Mouse (Mus musculus): Measurements from ENCODE around the gene Gm20388.
A peak's percentile ranks its signal among the peaks of the same experiment; 100 is the strongest.

Gm20388 gene

GRCm38 (mm10) chr8:120867386-120867785 is 956.7 kb downstream of the Gm20388 start:
- DNase-seq (ENCODE audit: low read depth, low spot score): no peak

DNA sequence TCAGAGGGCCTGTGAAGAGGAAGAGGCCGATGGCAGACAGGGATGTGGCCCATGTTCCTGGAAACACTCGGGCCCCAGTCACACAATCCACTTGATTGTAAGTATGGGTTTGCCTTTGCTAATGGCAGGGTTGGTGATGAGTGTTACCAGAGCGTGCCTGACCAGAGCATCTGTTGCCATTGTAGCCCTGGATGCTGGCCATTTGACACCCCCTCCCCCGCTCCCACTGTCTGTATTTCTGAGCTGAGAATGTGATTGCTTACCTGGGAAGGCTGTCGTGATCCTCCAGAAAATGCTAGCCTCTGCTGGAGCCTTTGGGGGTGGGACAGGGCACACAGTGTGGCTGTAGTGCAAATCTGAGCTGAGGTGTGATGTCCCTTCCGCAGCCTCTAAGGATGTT is 962.0 kb downstream of the Gm20388 start:
- DNase-seq (ENCODE audit: low read depth, low spot score): no peak

GRCm38 (mm10) chr8:120876010-120876918 is 965.6 kb downstream of the Gm20388 start:
- no peak for DNase-seq (ENCODE audit: low read depth, low spot score)

- DNase-seq (ENCODE audit: low read depth, low spot score): no peak
Observed at GRCm38 (mm10) chr8:120877005-120877404, 966.4 kb downstream of the Gm20388 start.

- no peak for DNase-seq (ENCODE audit: low read depth, low spot score)
Observed at GRCm38 (mm10) chr8:120879928-120880327, 969.3 kb downstream of the Gm20388 start.

- no peak for DNase-seq (ENCODE audit: low read depth, low spot score)
Observed at GRCm38 (mm10) chr8:120881634-120882033, 971.0 kb downstream of the Gm20388 start.

GRCm38 (mm10) chr8:120882657-120883056 is 972.0 kb downstream of the Gm20388 start:
- no peak for DNase-seq (ENCODE audit: low read depth, low spot score)

- peak; percentile 43 for DNase-seq (ENCODE audit: low read depth, low spot score)
Observed at GRCm38 (mm10) chr8:120883369-120883768, 972.7 kb downstream of the Gm20388 start.

DNA sequence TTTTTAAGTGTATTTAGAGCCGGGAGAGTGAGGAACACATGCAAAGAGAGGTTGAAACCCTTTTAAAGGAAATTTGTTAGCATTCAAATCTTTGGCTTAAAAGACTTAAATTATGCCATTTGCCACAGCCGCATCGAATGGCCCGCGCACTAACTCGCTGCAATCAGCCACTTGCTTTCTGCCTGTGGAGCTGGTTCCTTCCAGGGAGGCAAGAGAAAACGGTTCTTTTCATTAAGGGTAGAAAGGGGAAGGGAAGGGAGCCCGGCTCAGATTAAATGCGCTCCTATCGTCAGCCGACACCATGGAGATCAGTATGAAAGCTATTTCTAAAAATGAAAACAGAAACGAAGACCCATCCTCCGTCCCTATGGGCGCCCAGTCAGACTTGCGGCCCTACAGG is 973.2 kb downstream of the Gm20388 start:
- DNase-seq (ENCODE audit: low read depth, low spot score): no peak

DNA sequence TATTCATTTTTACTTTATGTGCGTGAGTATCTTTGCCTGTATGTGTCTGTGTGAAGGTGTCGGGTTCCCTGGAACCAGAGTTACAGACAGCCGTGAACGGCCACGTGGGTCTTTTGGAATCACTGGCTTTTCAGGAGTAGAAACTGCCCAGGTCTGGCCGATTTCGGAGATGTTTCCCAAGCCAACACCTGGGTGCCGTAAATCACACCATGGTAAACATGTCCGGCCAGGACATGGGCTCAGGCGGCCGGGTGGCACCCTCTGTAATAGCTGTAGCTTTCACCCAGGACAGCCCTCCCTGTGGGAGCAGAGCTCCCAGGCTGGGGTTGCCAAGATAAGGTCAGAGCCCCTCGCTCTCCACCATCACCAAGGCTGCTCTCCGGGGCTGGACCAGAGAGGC is 974.2 kb downstream of the Gm20388 start:
- DNase-seq (ENCODE audit: low read depth, low spot score): no peak

DNA sequence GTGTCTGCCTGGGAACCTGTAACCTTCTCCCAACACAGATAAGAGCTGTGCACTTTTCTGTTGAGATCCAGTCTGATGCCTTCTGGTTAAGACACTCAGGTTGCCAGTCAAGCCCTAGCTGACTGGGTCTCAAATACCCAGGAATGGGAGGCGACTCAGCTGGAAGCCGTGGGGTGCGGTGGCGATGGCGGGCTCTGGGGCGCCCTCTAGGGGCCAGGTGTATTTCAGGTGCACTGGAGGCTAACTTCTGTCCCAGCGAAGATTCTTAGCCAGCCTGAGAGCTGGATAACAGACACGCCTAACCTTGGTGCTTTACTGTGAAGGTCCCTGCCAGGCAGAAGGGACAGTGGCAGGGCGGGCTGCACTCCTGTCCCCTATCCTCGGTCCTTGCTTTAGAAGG is 976.6 kb downstream of the Gm20388 start:
- DNase-seq (ENCODE audit: low read depth, low spot score): peak; percentile 68

DNA sequence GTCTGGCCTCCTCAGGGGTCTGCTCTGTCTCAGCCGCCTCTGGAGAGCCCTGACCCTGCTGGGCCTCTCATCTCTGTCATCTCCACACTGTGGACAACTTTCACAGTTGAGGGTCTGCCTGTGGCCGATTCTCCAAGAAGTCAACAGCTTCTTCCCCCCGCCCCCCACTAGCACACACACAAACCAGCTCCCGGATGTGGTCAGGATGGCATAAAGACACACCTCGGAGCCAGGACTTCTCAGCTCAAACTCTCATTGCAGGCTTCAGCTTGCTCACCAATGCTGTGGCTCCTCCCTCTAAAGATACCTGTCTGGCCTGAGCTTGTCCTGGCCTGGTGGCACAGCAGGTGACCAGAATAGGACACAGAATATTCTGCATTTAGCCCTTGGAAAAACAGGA is 977.4 kb downstream of the Gm20388 start:
- no peak for DNase-seq (ENCODE audit: low read depth, low spot score)

DNA sequence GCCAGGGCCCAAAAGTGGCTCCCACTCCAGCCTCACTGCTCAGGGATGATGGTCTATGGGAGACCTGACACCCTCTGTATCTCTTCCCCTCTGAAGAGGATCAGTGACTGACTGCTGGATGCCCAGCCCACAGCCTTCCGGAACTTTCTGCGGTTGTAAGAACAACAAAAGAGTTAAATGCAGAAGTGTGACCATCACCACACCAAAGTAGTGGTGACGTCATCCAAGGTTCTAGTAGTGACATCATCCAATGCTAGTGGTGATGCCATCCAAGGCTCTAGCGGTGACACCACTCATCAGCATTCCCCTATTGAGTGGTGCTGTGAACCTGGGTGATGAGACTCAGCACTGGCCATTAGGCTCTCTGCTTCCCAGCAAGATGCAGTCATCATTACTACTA is 978.5 kb downstream of the Gm20388 start:
- no peak for DNase-seq (ENCODE audit: low read depth, low spot score)

- DNase-seq (ENCODE audit: low read depth, low spot score): peak; percentile 56
Observed at GRCm38 (mm10) chr8:120890068-120890467, 979.4 kb downstream of the Gm20388 start.

- DNase-seq (ENCODE audit: low read depth, low spot score): no peak
Observed at GRCm38 (mm10) chr8:120895009-120895408, 984.4 kb downstream of the Gm20388 start.

GRCm38 (mm10) chr8:120895600-120895999 is 985.0 kb downstream of the Gm20388 start:
- no peak for DNase-seq (ENCODE audit: low read depth, low spot score)

DNA sequence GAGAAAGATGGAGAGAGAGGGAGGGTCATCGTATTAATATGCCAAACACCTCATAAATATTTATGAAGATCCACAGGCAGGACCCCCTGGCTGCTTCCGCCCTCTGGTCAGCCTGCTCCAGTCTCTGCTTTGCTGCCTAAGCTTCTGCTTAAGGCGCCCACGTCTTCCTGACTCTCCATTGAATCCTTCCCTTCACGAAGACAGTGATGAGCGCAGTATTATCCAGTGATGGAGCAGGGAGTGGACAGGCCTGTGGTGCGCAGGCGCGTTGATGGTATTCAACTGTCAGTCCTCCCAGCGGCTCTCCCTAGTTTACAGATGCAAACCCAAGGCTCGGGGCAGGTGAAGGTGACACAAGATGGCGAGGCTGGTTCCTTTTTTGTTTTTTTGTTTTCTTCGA is 985.6 kb downstream of the Gm20388 start:
- no peak for DNase-seq (ENCODE audit: low read depth, low spot score)

DNA sequence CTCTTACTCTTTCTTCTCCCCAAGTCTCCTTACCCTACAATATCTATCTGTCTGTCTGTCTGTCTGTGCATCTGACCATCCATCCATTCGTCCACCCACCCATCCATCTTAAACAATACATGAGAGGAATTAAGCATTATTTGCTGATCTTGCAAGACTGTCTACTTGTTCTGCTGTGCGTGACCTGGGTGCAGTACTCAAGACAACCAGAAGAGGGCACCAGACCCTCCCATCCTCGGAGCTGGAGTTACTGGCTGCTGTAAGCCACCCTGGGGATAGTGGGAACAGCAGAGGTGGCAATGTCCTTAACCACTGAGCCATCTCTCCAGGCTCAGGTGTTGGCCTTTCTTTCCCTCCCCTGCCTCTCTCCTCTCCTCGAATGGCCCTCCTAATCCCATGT is 987.4 kb downstream of the Gm20388 start:
- peak; percentile 90 for DNase-seq (ENCODE audit: low read depth, low spot score)

- DNase-seq (ENCODE audit: low read depth, low spot score): no peak
Observed at GRCm38 (mm10) chr8:120898828-120899407, 988.3 kb downstream of the Gm20388 start.

- no peak for DNase-seq (ENCODE audit: low read depth, low spot score)
Observed at GRCm38 (mm10) chr8:120902346-120902745, 991.7 kb downstream of the Gm20388 start.

GRCm38 (mm10) chr8:120907671-120908070 is 997.0 kb downstream of the Gm20388 start:
- DNase-seq (ENCODE audit: low read depth, low spot score): no peak

- no peak for DNase-seq (ENCODE audit: low read depth, low spot score)
Observed at GRCm38 (mm10) chr8:120910936-120911335, 1000.3 kb downstream of the Gm20388 start.

DNA sequence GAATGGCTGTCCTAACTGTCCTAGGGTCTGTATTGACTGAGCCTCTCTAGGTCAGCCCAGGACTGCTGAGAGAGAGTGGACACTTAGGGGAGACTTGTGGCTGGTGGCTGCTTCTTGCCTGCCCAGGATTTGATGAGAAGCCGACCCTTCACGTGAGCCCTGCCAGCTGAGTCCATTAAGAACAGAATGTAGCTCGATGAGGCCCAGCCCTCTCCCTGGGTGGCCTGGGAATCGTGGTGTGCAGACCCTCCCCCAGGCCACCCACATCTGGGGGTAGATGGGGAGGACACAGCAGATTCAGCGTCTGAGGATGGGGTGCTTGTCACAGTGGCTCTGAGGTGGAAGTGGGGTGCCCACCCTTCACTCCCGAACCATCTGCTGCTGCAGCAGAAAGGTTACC is 1001.8 kb downstream of the Gm20388 start:
- DNase-seq (ENCODE audit: low read depth, low spot score): no peak

All from ES-CJ7 (cell line).